ENCODE assay signal across 31 mouse cellular contexts in the genomic region with DNA sequence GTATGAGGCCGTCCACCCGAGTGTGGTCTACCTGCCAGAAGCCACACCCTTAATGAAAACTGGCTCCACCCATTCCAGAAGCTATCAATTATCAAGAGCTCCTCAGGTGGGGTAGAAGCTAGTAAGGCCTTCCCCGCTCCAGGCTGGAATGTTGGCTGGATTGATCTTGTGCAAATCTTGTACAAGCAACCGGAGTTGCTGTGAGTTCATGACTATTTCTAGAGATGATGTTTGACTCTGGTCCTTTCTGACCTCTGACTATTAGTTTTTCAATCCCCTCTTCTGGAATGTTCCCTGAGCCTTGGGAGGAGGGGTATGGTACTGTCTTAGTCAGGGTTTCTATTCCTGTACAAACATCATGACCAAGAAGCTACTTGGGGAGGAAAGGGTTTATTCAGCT.
"Had no signal": no experiment of that assay in that cellular context is flagged by ENCODE, and none has a peak within 500 bp of the region (broad histone marks: within the 10 kb centered on the region; RNA-seq: fewer than 3 reads in every experiment).

No protein-coding gene starts in this region.

- DNase-seq: left cerebral cortex, postnatal 4 days; liver; liver, embryonic 13.5 days; liver, postnatal 0 days; lung, adult 18-20 months; lung, adult 2 months; lung, embryonic 14.5 days; lung, postnatal 10 days; lung, postnatal 14 days; lung, postnatal 36 days; lung, postnatal 4 days had no signal

- H3K27me3 ChIP-seq: limb, embryonic 12.5 days; limb, embryonic 13.5 days; limb, embryonic 15.5 days; liver, embryonic 12.5 days; liver, embryonic 13.5 days; liver, embryonic 15.5 days; lung, embryonic 15.5 days; megakaryocyte, embryonic 14.5 days; midbrain, embryonic 12.5 days; midbrain, embryonic 13.5 days; midbrain, embryonic 15.5 days; neural tube, embryonic 12.5 days had no signal

- ATAC-seq: liver, embryonic 12.5 days; liver, postnatal 0 days; lung, postnatal 0 days; midbrain, embryonic 13.5 days; midbrain, embryonic 15.5 days; midbrain, embryonic 16.5 days had no signal

- H3K4me3 ChIP-seq: left cerebral cortex, adult 2 months; limb, embryonic 10.5 days; limb, embryonic 12.5 days; limb, embryonic 13.5 days; limb, embryonic 15.5 days; liver, embryonic 12.5 days; liver, embryonic 13.5 days; liver, embryonic 15.5 days; lung, embryonic 15.5 days; megakaryocyte, embryonic 14.5 days; midbrain, embryonic 10.5 days; midbrain, embryonic 12.5 days; midbrain, embryonic 13.5 days; midbrain, embryonic 15.5 days; myocyte; neural tube, embryonic 12.5 days had no signal

- H3K4me1 ChIP-seq: limb, embryonic 10.5 days; limb, embryonic 12.5 days; liver, embryonic 12.5 days; liver, embryonic 13.5 days; liver, embryonic 15.5 days; megakaryocyte, embryonic 14.5 days; midbrain, embryonic 10.5 days; midbrain, embryonic 12.5 days; midbrain, embryonic 13.5 days; midbrain, embryonic 15.5 days; neural tube, embryonic 12.5 days had no signal

- H3K4me2 ChIP-seq: limb, embryonic 12.5 days; limb, embryonic 13.5 days; limb, embryonic 15.5 days; liver, embryonic 11.5 days; liver, embryonic 12.5 days; liver, embryonic 13.5 days; liver, embryonic 15.5 days; lung, embryonic 14.5 days; lung, embryonic 15.5 days; midbrain, embryonic 12.5 days; midbrain, embryonic 13.5 days; midbrain, embryonic 15.5 days; neural tube, embryonic 12.5 days had no signal

- H3K9me3 ChIP-seq: limb, embryonic 10.5 days; limb, embryonic 12.5 days; limb, embryonic 13.5 days; limb, embryonic 15.5 days; liver, embryonic 15.5 days; lung, embryonic 15.5 days; midbrain, embryonic 10.5 days; midbrain, embryonic 12.5 days; midbrain, embryonic 13.5 days; midbrain, embryonic 15.5 days; neural tube, embryonic 12.5 days had no signal

- H3K9ac ChIP-seq: limb, embryonic 12.5 days; limb, embryonic 13.5 days; limb, embryonic 15.5 days; liver, embryonic 12.5 days; liver, embryonic 13.5 days; liver, embryonic 14.5 days; liver, embryonic 15.5 days; liver, postnatal 0 days; lung, embryonic 14.5 days; lung, embryonic 15.5 days; midbrain, embryonic 12.5 days; midbrain, embryonic 13.5 days; midbrain, embryonic 15.5 days; neural tube, embryonic 12.5 days had no signal

- H3K36me3 ChIP-seq: limb, embryonic 10.5 days; limb, embryonic 12.5 days; limb, embryonic 15.5 days; liver, embryonic 12.5 days; liver, embryonic 13.5 days; liver, embryonic 15.5 days; lung, embryonic 15.5 days; midbrain, embryonic 10.5 days; midbrain, embryonic 12.5 days; midbrain, embryonic 13.5 days; midbrain, embryonic 15.5 days; neural tube, embryonic 12.5 days had no signal

- H3K27ac ChIP-seq: left cerebral cortex, adult 2 months; limb, embryonic 10.5 days; limb, embryonic 12.5 days; limb, embryonic 13.5 days; limb, embryonic 15.5 days; liver, embryonic 12.5 days; liver, embryonic 13.5 days; liver, embryonic 14.5 days; liver, embryonic 15.5 days; lung, embryonic 15.5 days; macrophage; midbrain, embryonic 10.5 days; midbrain, embryonic 12.5 days; midbrain, embryonic 13.5 days; midbrain, embryonic 15.5 days; neural tube, embryonic 12.5 days had no signal
